Mouse (Mus musculus) right cerebral cortex, postnatal 10 days (tissue): ENCODE measurements at regions not wholly inside any gene's neighbourhood (a gene's known extent, or its start where the extent isn't known, plus 50 kb on each side); places are given as distances from the start of the nearest gene placed in this dataset.
A peak's percentile ranks its signal among the peaks of the same experiment; 100 is the strongest.
"Not testable (repeated sequence)": the region's sequence is repeated elsewhere in the genome, so short reads cannot be mapped to it uniquely, and the experiment has no call there.

ENCODE experiments used
- DNase-seq, 2 experiments: peaks; one replicate each; pipeline ENCODE4 v3.0.0; 2021; ENCODE audit warnings: low spot score in 2 of 2

DNA sequence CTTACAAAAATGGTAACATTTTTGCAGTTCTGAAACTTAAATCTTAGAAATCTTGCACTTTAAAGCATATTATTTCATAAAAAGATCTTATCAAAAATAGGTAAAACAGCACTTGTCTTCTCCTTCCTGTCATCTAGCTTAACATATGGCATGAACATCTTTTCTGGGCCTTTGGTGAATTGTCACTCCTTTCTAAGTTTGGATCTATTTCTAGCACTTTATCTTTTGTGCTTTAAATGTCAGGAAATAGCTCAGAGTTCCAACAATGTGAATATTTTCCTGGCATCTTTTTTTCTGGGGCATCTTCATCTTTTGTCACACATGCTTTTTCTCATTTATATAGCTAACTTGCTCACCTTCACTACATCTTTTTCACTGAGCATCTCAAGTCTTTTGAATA, 527.4 kb upstream of the Gm5150 start:
- no peak for DNase-seq

GRCm38 (mm10) chr3:16527511-16527910, 521.3 kb upstream of the Gm5150 start:
- not testable (repeated sequence) for DNase-seq

GRCm38 (mm10) chr3:16488431-16488830, 482.2 kb upstream of the Gm5150 start:
- DNase-seq, result not testable (repeated sequence)

DNA sequence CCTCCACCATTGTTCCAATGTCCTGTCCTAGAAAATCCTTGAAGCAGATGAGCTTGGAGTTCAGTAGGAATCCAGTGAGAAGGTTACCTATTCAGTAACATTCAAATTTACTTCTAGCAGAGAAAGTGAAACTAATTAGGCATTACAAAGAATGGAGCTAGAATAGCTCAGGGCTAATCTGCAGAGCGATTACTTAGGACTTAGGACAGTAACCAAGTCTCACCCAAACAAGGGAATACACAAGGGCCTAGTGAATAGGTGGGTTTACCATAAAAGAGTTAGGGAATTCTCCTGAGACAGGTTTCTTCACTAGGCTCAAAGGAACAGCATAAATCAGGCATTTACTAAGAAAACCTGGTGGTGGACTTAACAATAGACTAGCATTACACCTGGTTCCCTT, 476.5 kb upstream of the Gm5150 start:
- DNase-seq, result no peak

DNA sequence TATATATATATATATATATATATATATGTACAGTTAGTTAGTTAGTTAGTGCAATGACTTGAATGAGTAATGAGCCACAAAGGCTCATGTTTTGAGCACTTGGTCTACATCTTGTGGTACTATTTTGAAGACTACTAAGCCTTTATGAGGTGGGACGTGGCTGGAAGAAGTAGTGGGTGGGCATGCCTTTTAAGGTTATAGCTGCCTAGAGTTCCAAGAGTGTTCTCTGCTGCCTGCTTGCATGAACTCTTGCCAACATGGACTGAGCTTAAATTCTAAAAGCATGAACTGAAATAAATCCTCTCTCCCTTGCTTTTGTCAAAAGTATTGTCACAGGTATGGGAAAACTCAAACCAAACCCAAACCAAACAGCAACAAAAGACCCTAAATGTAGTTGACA, 465.1 kb upstream of the Gm5150 start:
- DNase-seq, result no peak

DNA sequence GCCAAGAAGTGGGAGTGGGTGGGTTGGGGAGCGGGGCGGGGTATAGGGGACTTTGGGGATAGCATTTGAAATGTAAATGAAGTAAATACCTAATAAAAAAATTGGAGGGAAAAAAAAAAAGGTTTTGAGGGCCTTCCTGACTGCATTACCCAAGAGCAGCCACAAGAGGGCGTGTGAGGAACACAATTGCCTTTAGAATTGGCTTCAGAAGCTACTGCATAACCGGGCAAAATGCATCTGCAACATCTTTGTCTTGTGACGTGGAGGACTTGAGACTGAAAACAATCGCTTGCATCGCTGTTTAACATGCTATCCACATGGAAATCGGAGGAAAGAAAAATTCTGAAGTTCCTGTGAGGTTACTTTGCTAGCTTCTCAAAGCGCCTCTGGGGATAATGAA, 460.2 kb upstream of the Gm5150 start:
- peak; percentile 75 to 85 for DNase-seq

DNA sequence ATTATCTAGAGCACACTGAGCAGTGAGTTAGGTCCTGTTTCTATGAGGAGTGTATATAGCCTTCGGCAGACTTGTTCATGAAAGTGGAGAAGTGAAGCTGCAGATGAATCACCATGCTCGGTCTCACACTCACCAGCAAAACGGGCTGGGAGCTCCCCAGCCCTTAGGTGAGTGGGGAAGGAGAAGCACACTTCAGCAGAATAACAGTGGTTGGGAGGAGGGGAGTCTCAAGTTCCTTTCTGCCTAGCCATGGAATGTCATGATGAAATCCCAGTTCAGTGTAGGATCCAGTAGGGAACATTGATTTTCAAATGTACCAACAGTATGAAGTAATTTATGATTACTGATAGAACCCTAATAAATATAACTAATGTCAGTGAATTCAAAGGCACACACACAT, 459.1 kb upstream of the Gm5150 start:
- no peak for DNase-seq

GRCm38 (mm10) chr3:16464301-16464700, 458.1 kb upstream of the Gm5150 start:
- no peak for DNase-seq

- DNase-seq, result no peak
Measured at GRCm38 (mm10) chr3:16433033-16433432, 426.8 kb upstream of the Gm5150 start.

GRCm38 (mm10) chr3:16431819-16432115, 425.5 kb upstream of the Gm5150 start:
- no peak for DNase-seq

GRCm38 (mm10) chr3:16431082-16431818, 425.0 kb upstream of the Gm5150 start:
- DNase-seq, result peak in 1 of 2 experiments; percentile 18
